In genomic region chr11:101964647-101965046, GRCm38 (mm10) we compare ENCODE assay signal across 15 mouse cellular contexts. TPM values are rescaled to one million over a fixed set of nuclear protein-coding genes. Genes with fewer than 3 reads are reported as not detected.
DNase-seq lines count a peak whose midpoint lies in the region; ATAC-seq lines count a peak whose summit lies in the region.
"Had no signal": no experiment of that assay in that cellular context is flagged by ENCODE, and none has a peak within 500 bp of the region (broad histone marks: within the 10 kb centered on the region; RNA-seq: fewer than 3 reads in every experiment).

No protein-coding gene starts in this region.

- no peak for DNase-seq in forebrain, embryonic 11.5 days (ENCODE audit: low spot score)
- no peak for DNase-seq in kidney, adult 11 months
- peak; percentile 47 for DNase-seq in MN1 (ENCODE audit: low spot score)
- peak; percentile 46 for DNase-seq in limb, embryonic 11.5 days (ENCODE audit: low spot score)
- DNase-seq in frontal cortex, postnatal 14 days (ENCODE audit: low spot score in 2 of 2): no peak
- DNase-seq in cerebellum, adult 9-11 months: no peak
- DNase-seq: cerebellum, adult 8-10 months; gastrocnemius, postnatal 25 days; right cerebral cortex, postnatal 14 days had no signal

- 3% methylated on average over 8 of the region's 8 CpGs for WGBS in forebrain, embryonic 13.5 days
- WGBS in forebrain, embryonic 11.5 days: 2% methylated on average over 8 of the region's 8 CpGs
- WGBS in kidney, embryonic 14.5 days: 4% methylated on average over 8 of the region's 8 CpGs
- 0% methylated on average over 8 of the region's 8 CpGs for WGBS in limb, embryonic 11.5 days

- peaks cover 27% of the 10 kb centered on the region for H3K4me1 ChIP-seq in forebrain, embryonic 13.5 days
- peaks cover 4% of the 10 kb centered on the region; the same call in 1 of the 2 replicates for H3K4me1 ChIP-seq in forebrain, embryonic 11.5 days (replicated peaks; ENCODE audit: control insufficient read depth, insufficient read depth, low read length)
- peaks cover 57% of the 10 kb centered on the region for H3K4me1 ChIP-seq in kidney, embryonic 14.5 days (ENCODE audit: control insufficient read depth, insufficient read depth, low read length)
- H3K4me1 ChIP-seq in limb, embryonic 11.5 days (ENCODE audit: control insufficient read depth, insufficient read depth, low read length): peaks cover 20% of the 10 kb centered on the region

- no peak overlapping the region for H3K9ac ChIP-seq in forebrain, embryonic 13.5 days
- no peak overlapping the region for H3K9ac ChIP-seq in forebrain, embryonic 11.5 days (ENCODE audit: low read length)
- H3K9ac ChIP-seq in kidney, embryonic 14.5 days (ENCODE audit: low read depth, low read length): no peak overlapping the region
- H3K9ac ChIP-seq in limb, embryonic 11.5 days (ENCODE audit: low read length): no peak overlapping the region

- no peaks in the 10 kb centered on the region for H3K9me3 ChIP-seq in forebrain, embryonic 13.5 days (replicated peaks)
- H3K9me3 ChIP-seq in forebrain, embryonic 11.5 days (ENCODE audit: control insufficient read depth, low read length): no peaks in the 10 kb centered on the region
- H3K9me3 ChIP-seq in kidney, embryonic 14.5 days (ENCODE audit: control insufficient read depth, low read length): no peaks in the 10 kb centered on the region
- H3K9me3 ChIP-seq in limb, embryonic 11.5 days (ENCODE audit: control insufficient read depth, low read length): no peaks in the 10 kb centered on the region

- peaks cover 84% of the 10 kb centered on the region for H3K27me3 ChIP-seq in forebrain, embryonic 13.5 days
- peaks cover 58% of the 10 kb centered on the region for H3K27me3 ChIP-seq in forebrain, embryonic 11.5 days (ENCODE audit: control insufficient read depth, insufficient read depth, low read length)
- peaks cover 39% of the 10 kb centered on the region for H3K27me3 ChIP-seq in kidney, embryonic 14.5 days (ENCODE audit: control insufficient read depth, insufficient read depth, low read length)
- H3K27me3 ChIP-seq in limb, embryonic 11.5 days (ENCODE audit: control insufficient read depth, insufficient read depth, low read length): peaks cover 53% of the 10 kb centered on the region

- H3K27ac ChIP-seq in forebrain, embryonic 13.5 days: no peak overlapping the region
- no peak overlapping the region for H3K27ac ChIP-seq in forebrain, embryonic 11.5 days (ENCODE audit: low read depth, low read length)
- no peak overlapping the region for H3K27ac ChIP-seq in kidney, embryonic 14.5 days (ENCODE audit: low read depth, low read length)
- no peak overlapping the region for H3K27ac ChIP-seq in limb, embryonic 11.5 days (replicated peaks; ENCODE audit: low read depth, low read length)

- no peaks in the 10 kb centered on the region for H3K36me3 ChIP-seq in forebrain, embryonic 13.5 days (ENCODE audit: poor library complexity, severe bottlenecking)
- H3K36me3 ChIP-seq in forebrain, embryonic 11.5 days (ENCODE audit: control insufficient read depth, insufficient read depth, low read length): no peaks in the 10 kb centered on the region
- no peaks in the 10 kb centered on the region for H3K36me3 ChIP-seq in kidney, embryonic 14.5 days (ENCODE audit: control insufficient read depth, insufficient read depth, low read length)
- H3K36me3 ChIP-seq in limb, embryonic 11.5 days (ENCODE audit: control insufficient read depth, insufficient read depth, low read length): no peaks in the 10 kb centered on the region

- H3K4me2 ChIP-seq in forebrain, embryonic 13.5 days: peak overlapping the region; percentile 97
- H3K4me2 ChIP-seq in forebrain, embryonic 11.5 days (ENCODE audit: low read depth, low read length, severe bottlenecking): no peak overlapping the region
- H3K4me2 ChIP-seq in kidney, embryonic 14.5 days (replicated peaks; ENCODE audit: low read depth, low read length): no peak overlapping the region; the same call in 1 of the 2 replicates
- no peak overlapping the region for H3K4me2 ChIP-seq in limb, embryonic 11.5 days (ENCODE audit: low read depth, severe bottlenecking)

- peak overlapping the region; percentile 56; the same call in 1 of the 2 replicates for H3K4me3 ChIP-seq in forebrain, embryonic 13.5 days
- no peak overlapping the region for H3K4me3 ChIP-seq in forebrain, embryonic 11.5 days (ENCODE audit: low read depth, low read length)
- peak overlapping the region; percentile 51; the same call in 1 of the 2 replicates for H3K4me3 ChIP-seq in kidney, embryonic 14.5 days (ENCODE audit: low read length)
- peak overlapping the region; percentile 44; the same call in 1 of the 2 replicates for H3K4me3 ChIP-seq in limb, embryonic 11.5 days (ENCODE audit: low read depth, low read length)

- ATAC-seq in forebrain, embryonic 13.5 days: no peak
- no peak for ATAC-seq in forebrain, embryonic 11.5 days (replicated peaks; ENCODE audit: low FRiP score)
- peak; percentile 32 for ATAC-seq in kidney, embryonic 14.5 days (ENCODE audit: low FRiP score, low TSS enrichment)
- ATAC-seq in limb, embryonic 11.5 days (ENCODE audit: insufficient number of reproducible peaks, low FRiP score, low TSS enrichment, low read depth): no peak
- ATAC-seq: Patski had no signal

RNA-seq across cellular contexts. Expression of gene Sost, which starts 2.2 kb away (rescaled TPM):
- polyA plus RNA-seq in forebrain, embryonic 13.5 days (2015; fragmentation: Nextera tagmentation; extraction: Ambion mirVana): 0.14 TPM in 1 of 2 replicates, not detected in the other
- not detected in 2 replicates for polyA plus RNA-seq in forebrain, embryonic 11.5 days (2014; fragmentation: Nextera tagmentation; extraction: Ambion mirVana)
- polyA plus RNA-seq in kidney, embryonic 14.5 days (2014; fragmentation: Nextera tagmentation; extraction: Ambion mirVana): 0.09 and 0.73 TPM in 2 replicates
- 0.41 and 0.43 TPM in 2 replicates for polyA plus RNA-seq in limb, embryonic 11.5 days (2014; fragmentation: Nextera tagmentation; extraction: Ambion mirVana)
- polyA plus RNA-seq: large intestine, adult 2 months; Patski; stomach, embryonic 14.5 days had no signal

RNA-seq across cellular contexts. Expression of gene Cfap97d1, which starts 19.4 kb away (rescaled TPM):
- not detected in 2 replicates for polyA plus RNA-seq in forebrain, embryonic 13.5 days (2015; fragmentation: Nextera tagmentation; extraction: Ambion mirVana)
- polyA plus RNA-seq in forebrain, embryonic 11.5 days (2014; fragmentation: Nextera tagmentation; extraction: Ambion mirVana): not detected in 2 replicates
- not detected in 2 replicates for polyA plus RNA-seq in kidney, embryonic 14.5 days (2014; fragmentation: Nextera tagmentation; extraction: Ambion mirVana)
- not detected in 2 replicates for polyA plus RNA-seq in limb, embryonic 11.5 days (2014; fragmentation: Nextera tagmentation; extraction: Ambion mirVana)
- polyA plus RNA-seq: C2C12; large intestine, adult 2 months; Patski; stomach, embryonic 14.5 days had no signal

RNA-seq across cellular contexts. Expression of gene Dusp3, which starts 22.2 kb away (rescaled TPM):
- polyA plus RNA-seq in forebrain, embryonic 13.5 days (2015; fragmentation: Nextera tagmentation; extraction: Ambion mirVana): 8.5 and 8.7 TPM in 2 replicates
- 10.4 and 11.6 TPM in 2 replicates for polyA plus RNA-seq in forebrain, embryonic 11.5 days (2014; fragmentation: Nextera tagmentation; extraction: Ambion mirVana)
- 23.3 and 25.3 TPM in 2 replicates for polyA plus RNA-seq in kidney, embryonic 14.5 days (2014; fragmentation: Nextera tagmentation; extraction: Ambion mirVana)
- 9.8 and 11.3 TPM in 2 replicates for polyA plus RNA-seq in limb, embryonic 11.5 days (2014; fragmentation: Nextera tagmentation; extraction: Ambion mirVana)

Comparison
In these comparisons a context has a peak if more than half of its experiments do, and no peak if none do; other contexts are left out.
1. DNase-seq: peak in MN1 (single experiment) and limb, embryonic 11.5 days (single experiment); none in forebrain, embryonic 11.5 days (single experiment), kidney, adult 11 months (single experiment), frontal cortex, postnatal 14 days (0 of 2) and cerebellum, adult 9-11 months (single experiment).